16 mouse cellular contexts compared by ENCODE assay signal in the genomic region with DNA sequence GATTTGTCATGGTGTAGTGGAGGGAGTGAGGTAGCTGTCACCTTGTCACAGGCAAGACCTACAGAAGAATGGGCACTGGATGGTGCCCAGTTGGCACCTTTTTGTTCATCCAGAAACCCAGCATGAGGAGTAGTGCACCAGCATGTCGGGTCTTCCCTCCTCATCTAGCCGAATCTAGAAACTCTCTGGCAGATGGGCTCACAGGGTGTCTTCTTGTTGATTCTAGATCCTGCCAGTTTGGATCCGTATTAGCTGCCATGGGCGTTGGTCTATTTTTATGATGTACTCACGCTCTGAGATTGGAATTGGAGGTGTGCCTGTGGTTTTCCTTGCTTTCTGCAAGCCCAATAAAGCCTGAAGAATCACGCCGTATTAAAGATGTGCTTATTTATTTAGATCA.
A peak's percentile ranks its signal among the peaks of the same experiment; 100 is the strongest.
DNase-seq lines count a peak whose midpoint lies in the region; ATAC-seq and TF ChIP-seq lines count a peak whose summit lies in the region.
"Had no signal": no experiment of that assay in that cellular context is flagged by ENCODE, and none has a peak within 500 bp of the region (broad histone marks: within the 10 kb centered on the region; RNA-seq: fewer than 3 reads in every experiment).

No protein-coding gene starts in this region.

- no peak overlapping the region for H3K9ac ChIP-seq in liver, embryonic 15.5 days
- H3K9ac ChIP-seq: forebrain, embryonic 15.5 days; limb, embryonic 13.5 days had no signal

- TF ChIP-seq CTCF in layer of hippocampus, adult 2 months (conservative IDR thresholded peaks at IDR 0.05) = no peak

- H3K27ac ChIP-seq in layer of hippocampus, adult 2 months = no peak overlapping the region
- peak overlapping the region; percentile 46; the same call in 1 of the 2 replicates for H3K27ac ChIP-seq in liver, embryonic 15.5 days (replicated peaks)
- H3K27ac ChIP-seq: forebrain, embryonic 15.5 days; gastrocnemius, adult 2 months; limb, embryonic 13.5 days had no signal

- peaks cover 83% of the 10 kb centered on the region for H3K4me1 ChIP-seq in liver, embryonic 15.5 days (replicated peaks)
- H3K4me1 ChIP-seq: forebrain, embryonic 15.5 days had no signal

- intact Hi-C loops in left cerebral cortex, postnatal 4 days (cut with DNase I) = no loop called here

- H3K9me3 ChIP-seq in liver, embryonic 15.5 days (replicated peaks) = no peaks in the 10 kb centered on the region

- H3K36me3 ChIP-seq in liver, embryonic 15.5 days (replicated peaks) = no peaks in the 10 kb centered on the region
- H3K36me3 ChIP-seq: forebrain, embryonic 15.5 days; limb, embryonic 13.5 days had no signal

- H3K4me2 ChIP-seq in liver, embryonic 15.5 days = peak overlapping the region; percentile 3; the same call in 1 of the 2 replicates
- H3K4me2 ChIP-seq: forebrain, embryonic 15.5 days; limb, embryonic 13.5 days had no signal

- ATAC-seq in liver, embryonic 15.5 days (ENCODE audit: insufficient read depth) = no peak
- ATAC-seq: forebrain, embryonic 15.5 days; Patski had no signal

- no peaks in the 10 kb centered on the region for H3K27me3 ChIP-seq in liver, embryonic 15.5 days
- H3K27me3 ChIP-seq: forebrain, embryonic 15.5 days; limb, embryonic 13.5 days; Patski had no signal

- peak; percentile 52 to 59 for DNase-seq in layer of hippocampus, adult 2 months (ENCODE audit: low spot score in 2 of 2)
- DNase-seq in layer of hippocampus, adult 9-10 months (ENCODE audit: low spot score) = no peak
- peak; percentile 96 for DNase-seq in brain, adult 2 months (ENCODE audit: low read depth, low spot score)
- peak; percentile 90 for DNase-seq in cerebellum, adult 9-10 months
- no peak for DNase-seq in adrenal gland, postnatal 36 days
- no peak for DNase-seq in left cerebral cortex, postnatal 4 days
- DNase-seq: gastrocnemius, adult 2 months; kidney, adult 8-10 months; kidney, postnatal 4 days; midbrain, embryonic 14.5 days; right cerebral cortex, postnatal 4 days had no signal

- 76% methylated on average over 7 of the region's 7 CpGs for WGBS in liver, embryonic 15.5 days (ENCODE audit: insufficient replicate concordance)

- no peak overlapping the region for H3K4me3 ChIP-seq in layer of hippocampus, adult 2 months
- H3K4me3 ChIP-seq in liver, embryonic 15.5 days (replicated peaks) = no peak overlapping the region
- H3K4me3 ChIP-seq: erythroblast, embryonic 14.5 days; forebrain, embryonic 15.5 days; gastrocnemius, adult 2 months; limb, embryonic 13.5 days had no signal

Comparison
In these comparisons a context has a peak if more than half of its experiments do, and no peak if none do; other contexts are left out.
1. DNase-seq: peak in layer of hippocampus, adult 2 months (2 of 2), brain, adult 2 months (single experiment) and cerebellum, adult 9-10 months (single experiment); none in layer of hippocampus, adult 9-10 months (single experiment), adrenal gland, postnatal 36 days (0 of 2) and left cerebral cortex, postnatal 4 days (single experiment).